Mouse (Mus musculus) cerebellum, adult 11 months (tissue): ENCODE measurements around the gene Oprl1.

Experiments
- DNase-seq: peaks from one replicate; pipeline ENCODE4 v3.0.0; 2022

Gene Oprl1

GRCm38 (mm10) chr2:181766672-181767557 is 52.1 kb downstream of the Oprl1 start:
- peak; percentile 65 for DNase-seq

- no peak for DNase-seq
These were observed 53.6 kb downstream of the Oprl1 start for GRCm38 (mm10) chr2:181768451-181768850.

DNA sequence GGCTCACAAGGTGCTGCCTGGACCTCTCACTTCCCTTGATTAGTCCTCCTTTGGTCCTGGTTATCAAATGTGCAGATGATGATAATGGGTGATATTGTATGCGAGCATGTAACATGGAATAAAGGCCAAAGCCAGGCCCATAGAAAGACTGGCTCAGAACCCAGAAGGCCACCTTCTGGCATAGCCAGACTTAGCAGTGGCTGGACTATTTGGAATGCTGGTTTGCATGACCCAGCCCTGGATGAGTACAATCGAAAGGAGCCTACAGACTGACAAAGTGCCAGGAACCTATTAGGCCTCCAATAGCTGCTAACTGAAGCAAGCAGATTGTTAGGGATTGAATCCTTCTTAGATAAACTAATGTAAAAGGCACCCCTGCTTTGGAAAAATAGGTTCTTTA is 54.6 kb downstream of the Oprl1 start:
- DNase-seq = peak; percentile 44
